Mouse (Mus musculus) megakaryocyte-erythroid progenitor cell, adult 5-6 weeks (primary cell): Measurements from ENCODE around the gene Ech1. TPM values are rescaled to one million over a fixed set of nuclear protein-coding genes. Genes with fewer than 3 reads are reported as not detected.
A peak's percentile ranks its signal among the peaks of the same experiment; 100 is the strongest.

Experiments used
- ATAC-seq: replicated peaks from 2 replicates; pipeline ENCODE4 v1.8.0; 2016; ENCODE audit warnings: mild to moderate bottlenecking, inconsistent platforms; ENCODE audit not compliant: severe bottlenecking, poor library complexity, low FRiP score, low TSS enrichment
- total RNA-seq, 2 experiments: library from RNA; stranded (forward) in 1 of 2; stranded (reverse) in 1 of 2; fragments of 200-1000, 215-1000 nt in 1 of 2; fragments of >200 nt in 1 of 2; fragmentation: Nextera tagmentation in 1 of 2; gene quantifications; 2 replicates each; pipeline ENCODE4 v1.2.3; 2014 to 2017

Gene Ech1
- total RNA-seq, 2 experiments from 2014 or later = 95.0 to 119 TPM

DNA sequence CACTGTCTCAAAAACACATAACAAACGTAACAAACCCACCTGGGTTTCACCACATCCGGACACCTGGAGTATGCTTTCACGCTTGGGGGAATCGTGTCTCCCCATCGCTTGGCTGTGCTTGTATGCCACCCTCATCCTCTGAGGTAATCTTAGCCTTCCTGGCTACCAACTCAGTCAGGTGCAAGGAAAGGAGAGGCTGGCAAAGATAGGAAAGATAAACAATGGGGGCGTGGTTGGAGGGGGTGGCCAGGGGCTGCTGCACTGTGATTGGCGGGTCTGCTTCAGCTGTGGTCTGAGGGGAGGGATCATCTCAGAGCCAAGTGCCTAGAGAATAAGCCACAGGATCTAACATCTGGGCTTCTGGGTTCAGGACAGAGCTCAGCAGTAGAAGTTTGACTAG, 54.6 kb downstream of the Ech1 start:
- peak; percentile 33; the same call in 1 of the 2 replicates for ATAC-seq

DNA sequence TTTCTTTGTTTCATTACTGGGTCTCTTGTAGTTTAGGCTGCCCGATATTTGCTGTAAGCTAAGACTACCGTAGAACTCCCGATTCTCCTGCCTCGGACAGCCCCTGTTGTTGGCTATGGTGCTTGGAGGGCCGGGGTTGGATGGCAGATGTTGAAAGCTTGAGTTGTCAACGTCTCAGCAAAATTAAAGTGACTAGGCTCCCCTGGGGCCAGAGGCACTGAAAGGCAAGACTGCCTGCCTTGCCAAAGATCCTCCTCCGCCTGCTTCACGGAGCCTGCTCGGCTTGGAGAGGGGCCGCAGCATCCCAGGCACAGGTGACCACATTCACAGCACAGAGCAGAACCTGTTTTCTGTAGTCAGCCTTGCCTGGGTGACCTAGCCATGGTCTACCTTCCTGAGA, 55.5 kb downstream of the Ech1 start:
- ATAC-seq = no peak

DNA sequence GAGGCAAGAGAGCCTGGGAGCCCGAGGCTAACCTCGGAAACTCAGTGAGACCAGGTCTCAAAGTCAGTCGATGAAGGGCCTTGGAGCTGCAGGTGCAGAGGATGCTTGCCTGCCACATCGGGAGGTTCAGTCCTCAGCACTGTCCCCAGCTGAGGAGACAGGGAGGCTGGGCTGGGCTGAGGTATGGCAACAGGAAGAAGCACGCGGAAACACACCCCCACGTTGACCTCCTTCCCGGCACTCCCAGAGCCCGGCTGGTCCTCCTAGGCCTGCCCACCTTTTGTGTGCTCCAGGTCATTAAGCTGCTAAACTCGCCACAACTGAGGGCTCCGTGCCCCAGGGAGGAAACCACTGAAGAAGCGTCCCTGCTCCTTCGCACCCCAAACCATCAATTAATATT, 56.2 kb downstream of the Ech1 start, which contains the start of gene Capn12:
TSS of gene Capn12 (plus strand) at position 224 of the 400 bp plus-strand sequence.
- ATAC-seq = no peak

Other genes starting within 250 kb of the Ech1 start
- 20.3 and 26.2 TPM in 2 replicates for gene Samd4b, start 227.1 kb upstream of the Ech1 start, total RNA-seq (2014; fragmentation: Nextera tagmentation)
- 3.4 and 7.2 TPM in 2 replicates for gene Samd4b, start 227.1 kb upstream of the Ech1 start, total RNA-seq (2017)
- gene Pak4, start 227.0 kb upstream of the Ech1 start, total RNA-seq (2014; fragmentation: Nextera tagmentation) = 5.3 and 8.3 TPM in 2 replicates
- gene Pak4, start 227.0 kb upstream of the Ech1 start, total RNA-seq (2017) = 7.9 and 8.3 TPM in 2 replicates
- not detected in 2 replicates for gene Acp7, start 193.9 kb upstream of the Ech1 start, total RNA-seq (2014; fragmentation: Nextera tagmentation)
- not detected in 2 replicates for gene Acp7, start 193.9 kb upstream of the Ech1 start, total RNA-seq (2017)
- not detected in 2 replicates for gene Fbxo27, start 132.4 kb upstream of the Ech1 start, total RNA-seq (2014; fragmentation: Nextera tagmentation)
- gene Fbxo27, start 132.4 kb upstream of the Ech1 start, total RNA-seq (2017) = not detected in 2 replicates
- 1.6 TPM in 1 of 2 replicates, not detected in the other for gene Fbxo17, start 108.4 kb upstream of the Ech1 start, total RNA-seq (2014; fragmentation: Nextera tagmentation)
- gene Fbxo17, start 108.4 kb upstream of the Ech1 start, total RNA-seq (2017) = 0.34 and 1.2 TPM in 2 replicates
- gene Mrps12, start 83.4 kb upstream of the Ech1 start, total RNA-seq (2014; fragmentation: Nextera tagmentation) = 152 and 185 TPM in 2 replicates
- 31.2 and 55.9 TPM in 2 replicates for gene Mrps12, start 83.4 kb upstream of the Ech1 start, total RNA-seq (2017)
- gene Sars2, start 83.2 kb upstream of the Ech1 start, total RNA-seq (2014; fragmentation: Nextera tagmentation) = 24.9 and 32.6 TPM in 2 replicates
- gene Sars2, start 83.2 kb upstream of the Ech1 start, total RNA-seq (2017) = 11.3 and 15.6 TPM in 2 replicates
- gene Ccer2, start 69.0 kb upstream of the Ech1 start, total RNA-seq (2014; fragmentation: Nextera tagmentation) = not detected in 2 replicates
- not detected in 2 replicates for gene Ccer2, start 69.0 kb upstream of the Ech1 start, total RNA-seq (2017)
- 85.8 and 107 TPM in 2 replicates for gene Sirt2, start 58.5 kb upstream of the Ech1 start, total RNA-seq (2014; fragmentation: Nextera tagmentation)
- gene Sirt2, start 58.5 kb upstream of the Ech1 start, total RNA-seq (2017) = 41.4 and 49.7 TPM in 2 replicates
- 34.3 and 39.7 TPM in 2 replicates for gene Nfkbib, start 57.7 kb upstream of the Ech1 start, total RNA-seq (2014; fragmentation: Nextera tagmentation)
- gene Nfkbib, start 57.7 kb upstream of the Ech1 start, total RNA-seq (2017) = 10.3 and 12.8 TPM in 2 replicates
- 21.5 and 26.4 TPM in 2 replicates for gene Rinl, start 36.2 kb upstream of the Ech1 start, total RNA-seq (2014; fragmentation: Nextera tagmentation)
- gene Rinl, start 36.2 kb upstream of the Ech1 start, total RNA-seq (2017) = 17.9 and 24.5 TPM in 2 replicates
- 437 and 487 TPM in 2 replicates for gene Hnrnpl, start 16.7 kb upstream of the Ech1 start, total RNA-seq (2014; fragmentation: Nextera tagmentation)
- 350 and 619 TPM in 2 replicates for gene Hnrnpl, start 16.7 kb upstream of the Ech1 start, total RNA-seq (2017)
- 8.7 and 23.2 TPM in 2 replicates for gene Lgals4, start 8.6 kb downstream of the Ech1 start, total RNA-seq (2014; fragmentation: Nextera tagmentation)
- 2.6 and 3.8 TPM in 2 replicates for gene Lgals4, start 8.6 kb downstream of the Ech1 start, total RNA-seq (2017)
- not detected in 2 replicates for gene Lgals7, start 38.6 kb downstream of the Ech1 start, total RNA-seq (2014; fragmentation: Nextera tagmentation)
- gene Lgals7, start 38.6 kb downstream of the Ech1 start, total RNA-seq (2017) = not detected in 2 replicates
- not detected in 2 replicates for gene Capn12, start 56.2 kb downstream of the Ech1 start, total RNA-seq (2014; fragmentation: Nextera tagmentation)
- gene Capn12, start 56.2 kb downstream of the Ech1 start, total RNA-seq (2017) = not detected in 2 replicates
- 93.1 and 106 TPM in 2 replicates for gene Actn4, start 137.1 kb downstream of the Ech1 start, total RNA-seq (2014; fragmentation: Nextera tagmentation)
- gene Actn4, start 137.1 kb downstream of the Ech1 start, total RNA-seq (2017) = 41.1 and 51.7 TPM in 2 replicates
- gene Eif3k, start 156.6 kb downstream of the Ech1 start, total RNA-seq (2014; fragmentation: Nextera tagmentation) = 499 and 586 TPM in 2 replicates
- 360 and 454 TPM in 2 replicates for gene Eif3k, start 156.6 kb downstream of the Ech1 start, total RNA-seq (2017)
- 64.1 and 76.8 TPM in 2 replicates for gene Map4k1, start 156.8 kb downstream of the Ech1 start, total RNA-seq (2014; fragmentation: Nextera tagmentation)
- gene Map4k1, start 156.8 kb downstream of the Ech1 start, total RNA-seq (2017) = 42.6 and 47.9 TPM in 2 replicates